Mouse (Mus musculus) adrenal gland, postnatal 36 days (tissue): Measurements from ENCODE around the gene Cd93. TPM values are rescaled to one million over a fixed set of nuclear protein-coding genes. Genes with fewer than 3 reads are reported as not detected.

Source experiments
- DNase-seq, 2 experiments: peaks; one replicate each; pipeline ENCODE4 v3.0.0; 2021; ENCODE audit warnings: mixed read lengths in 1 of 2
- total RNA-seq, 2 experiments: library from RNA; stranded (reverse); gene quantifications; 2 replicates each; pipeline ENCODE4 v1.2.3; 2021

The Cd93 gene
- total RNA-seq, 2 experiments from 2014 or later = 24.2 to 55.3 TPM

GRCm38 (mm10) chr2:148442172-148442571 lies 1.2 kb downstream of the Cd93 start:
- no peak for DNase-seq

GRCm38 (mm10) chr2:148441421-148441820 lies 1.9 kb downstream of the Cd93 start:
- DNase-seq = no peak

- DNase-seq = no peak
Observed at GRCm38 (mm10) chr2:148439691-148440276, 3.6 kb downstream of the Cd93 start.

GRCm38 (mm10) chr2:148436285-148436684 lies 7.1 kb downstream of the Cd93 start:
- DNase-seq = no peak

- DNase-seq = no peak
Observed at GRCm38 (mm10) chr2:148432346-148432745, 11.0 kb downstream of the Cd93 start.

- no peak for DNase-seq
Observed at GRCm38 (mm10) chr2:148430941-148431340, 12.4 kb downstream of the Cd93 start.

- no peak for DNase-seq
Observed at GRCm38 (mm10) chr2:148429001-148429505, 14.3 kb downstream of the Cd93 start.

GRCm38 (mm10) chr2:148428523-148428922 lies 14.8 kb downstream of the Cd93 start:
- DNase-seq = no peak

- DNase-seq = no peak
Observed at GRCm38 (mm10) chr2:148427553-148427952, 15.8 kb downstream of the Cd93 start.

- DNase-seq = no peak
Observed at GRCm38 (mm10) chr2:148425709-148426382, 17.5 kb downstream of the Cd93 start.

GRCm38 (mm10) chr2:148421706-148422105 lies 21.7 kb downstream of the Cd93 start:
- no peak for DNase-seq

- no peak for DNase-seq
Observed at GRCm38 (mm10) chr2:148421112-148421511, 22.3 kb downstream of the Cd93 start.

GRCm38 (mm10) chr2:148419776-148420175 lies 23.6 kb downstream of the Cd93 start:
- DNase-seq = no peak

GRCm38 (mm10) chr2:148419151-148419550 lies 24.2 kb downstream of the Cd93 start:
- no peak for DNase-seq

GRCm38 (mm10) chr2:148409821-148410220 lies 33.5 kb downstream of the Cd93 start:
- no peak for DNase-seq

- DNase-seq = peak; percentile 90
Observed at GRCm38 (mm10) chr2:148409141-148409540, 34.2 kb downstream of the Cd93 start.

GRCm38 (mm10) chr2:148408761-148409120 lies 34.6 kb downstream of the Cd93 start:
- DNase-seq = no peak

GRCm38 (mm10) chr2:148407870-148408760 lies 35.2 kb downstream of the Cd93 start, which contains the start of gene Thbd:
Thbd (minus strand) TSS chr2:148408188.
- DNase-seq = peak; percentile 78

- peak; percentile 79 to 86 for DNase-seq
Observed at GRCm38 (mm10) chr2:148406971-148407869, 36.1 kb downstream of the Cd93 start.

GRCm38 (mm10) chr2:148406160-148406970 lies 37.0 kb downstream of the Cd93 start:
- DNase-seq = peak; percentile 50 to 52

- no peak for DNase-seq
Observed at GRCm38 (mm10) chr2:148404906-148405305, 38.5 kb downstream of the Cd93 start.
